Mouse (Mus musculus): Measurements from ENCODE around the gene St7.

GRCm38 (mm10) chr6:17823614-17824013 lies 130.9 kb downstream of the St7 start:
- TF ChIP-seq CTCF (IDR thresholded peaks at IDR 0.05; ENCODE audit: control insufficient read depth, insufficient read depth, insufficient read length) (no peak), MYOG (IDR thresholded peaks at IDR 0.05; ENCODE audit: control insufficient read depth, extremely low read depth, insufficient read length) (no peak), MYOD1 (IDR thresholded peaks at IDR 0.05; ENCODE audit: control insufficient read depth, insufficient read length, low read depth) (no peak), USF1 (IDR thresholded peaks at IDR 0.05; ENCODE audit: low read depth) (no peak), MAX (IDR thresholded peaks at IDR 0.05) (no peak), CEBPB (IDR thresholded peaks at IDR 0.05; ENCODE audit: low read depth) (no peak)
